Mouse (Mus musculus): Measurements from ENCODE around the gene Cdk7. TPM values are rescaled to one million over a fixed set of nuclear protein-coding genes. Genes with fewer than 3 reads are reported as not detected.

Gene Cdk7
- total RNA-seq, 4 experiments from 2014 or later = 17.1 to 24.8 (median 19.6) TPM

Other genes starting within 250 kb of the Cdk7 start
- 10 to 100 TPM; 16.3 to 29.0 (median 21.0) TPM for gene Gtf2h2, start 238.4 kb downstream of the Cdk7 start, total RNA-seq (2022)
- 1 to 10 TPM in 1 of 4 experiments, under 1 TPM in 3; 0.24 to 1.1 (median 0.66) TPM for gene Ocln, start 178.2 kb downstream of the Cdk7 start, total RNA-seq (2022)
- under 1 TPM; 0.37 to 0.90 (median 0.63) TPM for gene Marveld2, start 114.0 kb downstream of the Cdk7 start, total RNA-seq (2022)
- 10 to 100 TPM; 57.2 to 64.6 (median 60.3) TPM for gene Ak6, start 80.0 kb downstream of the Cdk7 start, total RNA-seq (2022)
- gene Rad17, start 79.9 kb downstream of the Cdk7 start, total RNA-seq (2022) = 10 to 100 TPM; 13.4 to 16.6 (median 15.6) TPM
- gene Taf9, start 79.4 kb downstream of the Cdk7 start, total RNA-seq (2022) = 10 to 100 TPM in 3 of 4 experiments, 1 to 10 TPM in 1; 9.1 to 14.5 (median 12.1) TPM
- under 1 TPM; 0.33 to 0.60 (median 0.44) TPM for gene Ccdc125, start 61.2 kb downstream of the Cdk7 start, total RNA-seq (2022)
- gene Mrps36, start 13.7 kb upstream of the Cdk7 start, total RNA-seq (2022) = 100 to 1,000 TPM; 179 to 227 (median 201) TPM
- under 1 TPM in 2 of 4 experiments, not detected in 2; 0.25 to 0.28 TPM for gene Cenph, start 45.0 kb upstream of the Cdk7 start, total RNA-seq (2022)
- under 1 TPM in 3 of 4 experiments, not detected in 1; 0.19 to 0.63 (median 0.28) TPM for gene Ccnb1, start 55.6 kb upstream of the Cdk7 start, total RNA-seq (2022)
- 10 to 100 TPM; 16.2 to 20.6 (median 19.2) TPM for gene Slc30a5, start 102.5 kb upstream of the Cdk7 start, total RNA-seq (2022)